Mouse (Mus musculus) splenic B cell, adult 2 months (primary cell): ENCODE measurements around the gene Ccdc89.

Source experiments
- DNase-seq: peaks from one replicate; pipeline ENCODE4 v3.0.0-alpha.2; 2011; ENCODE audit warnings: low read depth, low spot score
- H3K27me3 ChIP-seq: 2 replicates; pipeline ENCODE4 v1.6.1; 2012; ENCODE audit warnings: mild to moderate bottlenecking, low read length, moderate library complexity, mixed read lengths; ENCODE audit not compliant: control insufficient read depth, poor library complexity, insufficient read depth, severe bottlenecking
- H3K36me3 ChIP-seq: 2 replicates; pipeline ENCODE4 v1.6.1; 2012; ENCODE audit warnings: mild to moderate bottlenecking, low read length, moderate library complexity, mixed read lengths; ENCODE audit not compliant: control insufficient read depth, poor library complexity, insufficient read depth, severe bottlenecking

Ccdc89 gene

DNA sequence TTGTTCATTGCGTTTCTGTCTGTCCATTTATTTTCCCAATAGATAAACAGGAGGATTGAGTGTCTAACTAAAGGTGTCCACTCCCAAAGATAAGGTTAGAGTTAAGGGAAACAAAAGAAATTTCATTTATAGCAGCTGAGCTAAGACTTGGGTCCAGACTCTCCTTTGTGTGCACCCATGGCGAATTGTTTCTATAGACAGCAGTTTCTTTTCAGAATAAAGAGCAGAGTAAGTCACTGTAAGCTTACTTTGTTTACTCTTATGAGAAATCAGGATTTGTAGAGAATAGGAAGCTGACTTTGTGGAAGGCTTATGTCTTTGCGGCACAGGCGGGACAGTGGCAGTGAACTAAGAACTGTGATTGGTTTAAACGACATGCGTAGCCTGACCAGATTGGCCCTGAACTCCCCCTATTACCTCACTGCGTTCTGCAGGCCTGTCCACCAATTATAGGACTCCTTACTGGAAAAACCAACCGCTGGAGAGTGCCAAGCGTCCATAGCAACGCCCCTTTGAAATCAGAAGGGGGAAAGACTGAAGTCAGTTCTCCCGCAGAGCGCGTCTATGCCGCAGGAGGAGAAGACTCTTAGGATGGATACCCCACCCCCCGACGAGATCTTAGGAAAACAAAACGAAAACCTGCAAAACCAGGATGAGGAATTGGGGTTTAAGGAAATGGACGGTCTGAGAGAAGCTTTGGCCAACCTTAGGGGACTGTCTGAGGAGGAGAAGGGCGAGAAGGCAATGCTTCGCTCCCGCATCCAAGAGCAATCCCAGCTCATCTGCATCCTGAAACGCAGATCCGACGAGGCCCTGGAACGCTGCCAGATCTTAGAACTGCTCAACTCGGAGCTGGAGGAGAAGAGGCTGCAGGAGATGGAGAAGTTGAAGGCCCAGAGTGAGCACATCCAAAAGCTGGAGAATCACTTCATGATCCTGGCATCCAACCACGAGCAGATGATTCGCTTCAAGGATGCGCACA, at the start of gene Ccdc89:
Gene Ccdc89 (plus strand): TSS at position 558 of the 982 bp plus-strand sequence.
- peak; percentile 61 for DNase-seq
- Histone ChIP-seq H3K27me3 (no peaks in the 10 kb centered on the region), H3K36me3 (no peaks in the 10 kb centered on the region)

DNA sequence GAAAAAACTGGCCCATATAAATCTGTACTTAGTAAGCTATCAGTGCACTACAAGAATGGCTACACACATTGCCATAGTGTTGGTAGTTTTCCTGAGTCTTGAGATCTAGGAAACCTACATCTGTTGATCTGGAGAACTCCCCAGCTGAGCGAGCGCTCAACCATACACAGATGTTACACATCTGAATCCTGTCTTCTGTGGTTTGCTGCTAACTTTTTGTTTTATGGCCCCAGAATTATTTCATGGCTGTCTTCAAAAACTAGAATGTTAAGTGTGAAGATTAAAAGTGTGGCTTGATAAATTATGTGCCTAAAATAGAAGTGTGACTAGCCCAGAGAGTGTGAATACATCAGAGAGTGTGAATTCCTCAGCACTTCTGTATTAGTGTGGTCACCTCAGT, 42.0 kb upstream of the Ccdc89 start:
- Histone ChIP-seq H3K36me3 (no peaks in the 10 kb centered on the region), H3K27me3 (no peaks in the 10 kb centered on the region)
- DNase-seq, result no peak

DNA sequence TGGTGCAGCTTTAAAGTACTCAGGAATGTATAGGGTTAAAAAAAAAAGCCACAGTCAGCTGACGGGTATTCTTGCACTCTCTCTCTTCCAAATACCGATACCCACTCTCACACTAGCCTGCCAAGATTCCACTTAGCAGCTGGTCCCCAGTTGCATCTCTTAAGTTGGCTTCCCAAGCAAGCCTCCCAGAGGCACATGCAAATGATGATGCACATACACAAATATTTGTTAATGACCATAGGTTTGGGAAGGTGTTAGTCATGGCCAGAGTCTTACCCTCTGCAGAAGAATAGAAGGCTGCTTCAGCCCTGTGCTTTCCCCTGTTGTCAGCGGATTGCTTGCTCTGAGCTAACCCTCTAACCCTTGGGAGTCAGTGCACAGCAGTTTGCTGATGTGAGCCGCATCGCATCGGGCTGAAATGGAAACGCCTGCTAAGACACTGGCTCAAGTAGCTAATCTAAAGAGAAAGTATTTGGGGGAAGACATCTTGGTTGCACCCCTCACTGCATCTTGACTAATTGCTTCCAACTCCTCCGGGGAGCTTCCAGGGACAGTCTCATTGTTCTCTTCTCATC, 39.4 kb upstream of the Ccdc89 start:
- no peak for DNase-seq
- no peaks in the 10 kb centered on the region for H3K36me3 ChIP-seq

DNA sequence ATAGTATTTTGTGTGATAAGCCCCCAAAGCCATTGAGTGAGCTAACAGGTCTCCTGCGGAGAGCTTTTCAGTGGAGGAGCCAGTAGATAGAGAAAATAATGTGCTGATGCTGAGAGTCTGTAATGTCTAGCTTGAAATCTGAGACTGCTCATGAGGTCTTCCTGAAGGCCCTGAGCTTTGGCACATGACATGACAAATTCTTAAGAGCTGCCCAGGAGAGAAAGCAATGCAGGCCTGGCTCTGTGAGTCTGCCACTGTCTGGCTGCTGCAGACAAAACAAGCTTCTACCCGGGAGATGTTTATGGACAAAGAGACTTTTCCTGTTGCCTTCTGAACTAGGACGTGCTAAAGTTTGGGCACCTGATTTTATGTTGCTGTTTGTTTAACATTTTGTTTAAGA, 36.6 kb upstream of the Ccdc89 start:
- no peaks in the 10 kb centered on the region for H3K36me3 ChIP-seq
- no peaks in the 10 kb centered on the region for H3K27me3 ChIP-seq
- DNase-seq, result no peak

More for the DNA sequence above, 39.4 kb upstream of the Ccdc89 start:
- H3K27me3 ChIP-seq, result no peaks in the 10 kb centered on the region

DNA sequence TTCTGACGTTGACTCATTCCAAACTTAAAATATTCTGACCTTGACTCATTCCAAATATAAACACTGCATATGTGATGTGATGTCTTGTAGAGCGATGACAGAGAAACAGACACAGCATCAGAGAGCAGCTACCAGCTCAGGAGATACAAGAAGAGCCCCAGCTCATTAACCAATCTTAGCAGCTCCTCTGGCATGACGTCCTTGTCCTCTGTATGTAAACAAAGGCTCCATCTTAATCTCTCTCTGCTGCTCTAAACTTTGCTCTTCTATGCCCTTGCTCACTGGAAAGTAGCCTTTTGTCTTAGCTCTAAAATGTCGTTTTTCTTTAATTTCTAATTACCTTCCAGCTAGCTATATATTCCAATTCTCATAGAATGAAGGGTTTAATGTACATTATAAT, 31.3 kb upstream of the Ccdc89 start:
- no peak for DNase-seq
- H3K27me3 ChIP-seq, result no peaks in the 10 kb centered on the region

DNA sequence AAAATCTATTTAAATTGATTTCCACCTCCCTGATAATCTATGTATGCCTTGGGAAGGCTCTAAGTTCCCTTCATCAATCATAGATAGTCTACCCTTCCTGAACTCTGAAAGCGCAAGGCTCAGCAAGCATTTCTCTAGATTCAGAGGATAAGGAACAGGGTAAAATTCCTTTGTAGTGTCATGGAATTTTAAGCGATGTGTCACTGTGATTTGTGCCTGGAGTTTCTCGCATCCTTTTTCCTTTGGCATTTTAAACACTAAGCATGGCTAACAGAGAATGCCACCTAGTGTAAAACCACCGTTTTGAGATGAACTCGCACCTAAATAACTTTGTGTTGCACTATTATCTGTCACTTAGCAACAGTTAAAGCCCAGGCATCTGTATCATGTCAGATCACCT, 30.4 kb upstream of the Ccdc89 start:
- no peak for DNase-seq
- Histone ChIP-seq H3K36me3 (no peaks in the 10 kb centered on the region), H3K27me3 (no peaks in the 10 kb centered on the region)

More for the DNA sequence above, 31.3 kb upstream of the Ccdc89 start:
- H3K36me3 ChIP-seq, result no peaks in the 10 kb centered on the region

DNA sequence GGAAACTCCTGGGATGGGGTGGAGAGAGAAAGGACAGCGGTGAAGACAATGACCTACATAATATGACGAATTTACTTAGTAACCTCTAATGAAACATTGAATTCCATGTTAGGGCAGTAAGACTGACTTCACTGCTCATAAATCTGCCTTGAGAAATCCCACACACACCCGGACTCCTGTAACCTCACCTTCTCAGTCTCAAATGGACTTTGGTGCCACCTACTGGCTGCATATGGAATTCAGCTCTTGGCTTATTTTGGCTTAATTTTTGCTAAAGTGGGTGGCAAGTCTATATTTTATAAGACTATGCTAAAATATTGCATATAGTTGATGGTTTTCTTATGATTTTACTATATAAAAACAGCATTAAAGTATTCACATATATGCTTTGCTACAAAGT, 16.4 kb upstream of the Ccdc89 start:
- peak; percentile 79 for DNase-seq
- Histone ChIP-seq H3K36me3 (no peaks in the 10 kb centered on the region), H3K27me3 (no peaks in the 10 kb centered on the region)

DNA sequence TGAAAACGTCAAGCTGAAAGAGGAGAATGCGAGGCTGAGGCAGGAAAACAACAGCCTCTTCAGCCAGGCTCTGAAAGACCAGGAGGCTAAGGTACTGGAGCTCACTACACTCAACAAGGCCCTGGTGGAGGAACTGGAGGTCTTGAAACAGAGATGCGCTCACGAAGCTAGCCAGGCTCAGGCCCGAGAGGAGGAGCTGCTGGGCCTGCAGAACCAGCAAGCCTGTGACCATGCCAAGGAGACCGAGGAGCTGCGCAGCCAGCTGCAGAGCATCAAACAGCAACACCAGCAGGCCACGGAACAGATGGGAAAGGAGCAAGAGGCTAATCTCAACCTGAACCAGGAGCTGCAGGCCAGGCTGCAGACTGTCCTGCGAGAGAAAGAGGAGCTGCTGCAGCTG, 629 bp downstream of the Ccdc89 start:
- Histone ChIP-seq H3K27me3 (no peaks in the 10 kb centered on the region), H3K36me3 (no peaks in the 10 kb centered on the region)
- DNase-seq, result no peak

DNA sequence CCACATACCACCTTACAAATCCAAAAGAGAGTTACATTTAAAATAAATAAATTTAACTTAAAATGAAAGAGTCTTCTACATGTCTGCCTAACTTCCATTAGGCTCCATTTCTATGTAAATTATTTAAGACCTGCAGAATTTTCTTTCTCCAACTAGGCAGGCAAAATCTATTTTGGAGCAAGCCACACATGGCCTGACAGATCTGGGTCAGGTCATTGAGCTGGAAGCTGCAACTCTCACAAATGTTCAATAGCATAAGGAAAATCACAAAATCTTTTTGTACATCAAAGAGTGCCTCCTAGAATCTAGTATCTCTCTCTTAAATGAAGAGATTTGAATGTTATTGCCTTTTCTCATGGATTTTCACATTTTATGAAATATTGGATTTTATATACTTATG, 5.8 kb downstream of the Ccdc89 start:
- H3K36me3 ChIP-seq, result no peaks in the 10 kb centered on the region
- no peaks in the 10 kb centered on the region for H3K27me3 ChIP-seq
- no peak for DNase-seq

DNA sequence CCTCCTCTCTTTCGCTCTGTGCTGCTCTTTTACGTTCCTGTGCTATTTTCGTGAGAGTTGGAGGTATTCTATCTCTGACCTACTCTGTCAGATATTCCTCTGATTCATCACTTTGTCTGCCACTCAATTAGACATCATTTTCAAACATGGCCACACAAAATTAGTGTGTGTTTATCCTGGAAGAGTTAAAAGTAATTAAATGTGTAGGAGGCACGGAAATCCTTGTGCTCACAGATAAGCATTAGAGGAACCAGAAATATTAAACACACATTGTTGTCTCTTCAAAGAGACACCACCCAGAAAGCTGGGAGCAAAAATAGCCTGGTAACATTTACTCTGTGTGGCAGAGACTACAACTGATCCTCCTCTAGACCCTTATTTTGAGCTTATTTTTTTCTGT, 13.7 kb downstream of the Ccdc89 start:
- DNase-seq, result no peak
- H3K36me3 ChIP-seq, result peaks cover 1% of the 10 kb centered on the region; the same call in 1 of the 2 replicates
- no peaks in the 10 kb centered on the region for H3K27me3 ChIP-seq

DNA sequence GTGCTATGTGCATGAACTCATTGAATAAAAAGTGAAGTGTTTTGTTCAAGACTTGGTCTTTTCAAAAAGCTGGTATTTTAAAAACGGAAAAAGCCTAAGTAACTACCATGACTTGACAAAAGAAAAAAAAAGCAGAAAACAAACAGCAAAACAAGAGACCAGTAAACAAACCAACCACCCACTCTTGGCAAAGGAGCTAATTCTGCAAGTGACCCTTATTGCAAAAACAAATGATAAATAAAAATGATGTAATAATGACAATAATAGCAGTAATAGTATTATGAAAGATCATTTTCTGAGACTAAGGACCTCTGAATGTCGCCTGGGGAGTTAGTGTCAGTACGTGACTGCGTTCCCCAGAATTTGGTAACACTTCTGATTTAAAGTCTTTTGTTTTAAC, 15.7 kb downstream of the Ccdc89 start:
- H3K27me3 ChIP-seq, result no peaks in the 10 kb centered on the region
- DNase-seq, result peak; percentile 12
- H3K36me3 ChIP-seq, result peaks cover 1% of the 10 kb centered on the region; the same call in 1 of the 2 replicates

DNA sequence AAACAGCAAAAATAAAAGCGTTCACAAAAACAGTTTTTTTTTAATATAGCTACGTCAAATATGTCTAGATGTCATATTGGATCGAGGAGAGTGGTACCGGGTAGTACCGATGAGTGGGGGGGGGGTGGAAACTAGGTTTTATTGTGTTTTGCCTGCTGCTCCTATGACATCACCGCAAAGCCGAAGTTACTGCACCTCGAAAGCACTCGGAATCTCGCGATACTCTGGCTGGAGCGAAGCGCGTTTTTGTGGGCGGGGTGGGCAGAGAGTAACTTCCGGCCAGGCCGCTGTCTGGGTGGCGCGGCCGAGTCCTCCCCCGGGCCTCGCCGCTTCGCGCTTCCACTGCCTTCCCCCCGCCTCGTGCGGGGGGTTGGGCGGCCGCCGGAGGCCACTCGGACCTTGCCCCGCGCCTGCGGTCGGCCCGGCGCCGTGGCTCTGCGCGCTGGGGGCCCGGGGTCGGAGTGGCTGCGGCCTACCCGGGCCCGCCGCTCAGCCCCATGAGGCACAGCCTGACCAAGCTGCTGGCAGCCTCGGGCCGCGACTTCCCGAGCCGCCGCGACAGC, 16.2 kb downstream of the Ccdc89 start, which contains the start of gene Crebzf:
Gene Crebzf (plus strand): TSS at position 212 of the 563 bp plus-strand sequence.
- Histone ChIP-seq H3K27me3 (no peaks in the 10 kb centered on the region), H3K36me3 (peaks cover 1% of the 10 kb centered on the region; the same call in 1 of the 2 replicates)
- peak; percentile 98 for DNase-seq

DNA sequence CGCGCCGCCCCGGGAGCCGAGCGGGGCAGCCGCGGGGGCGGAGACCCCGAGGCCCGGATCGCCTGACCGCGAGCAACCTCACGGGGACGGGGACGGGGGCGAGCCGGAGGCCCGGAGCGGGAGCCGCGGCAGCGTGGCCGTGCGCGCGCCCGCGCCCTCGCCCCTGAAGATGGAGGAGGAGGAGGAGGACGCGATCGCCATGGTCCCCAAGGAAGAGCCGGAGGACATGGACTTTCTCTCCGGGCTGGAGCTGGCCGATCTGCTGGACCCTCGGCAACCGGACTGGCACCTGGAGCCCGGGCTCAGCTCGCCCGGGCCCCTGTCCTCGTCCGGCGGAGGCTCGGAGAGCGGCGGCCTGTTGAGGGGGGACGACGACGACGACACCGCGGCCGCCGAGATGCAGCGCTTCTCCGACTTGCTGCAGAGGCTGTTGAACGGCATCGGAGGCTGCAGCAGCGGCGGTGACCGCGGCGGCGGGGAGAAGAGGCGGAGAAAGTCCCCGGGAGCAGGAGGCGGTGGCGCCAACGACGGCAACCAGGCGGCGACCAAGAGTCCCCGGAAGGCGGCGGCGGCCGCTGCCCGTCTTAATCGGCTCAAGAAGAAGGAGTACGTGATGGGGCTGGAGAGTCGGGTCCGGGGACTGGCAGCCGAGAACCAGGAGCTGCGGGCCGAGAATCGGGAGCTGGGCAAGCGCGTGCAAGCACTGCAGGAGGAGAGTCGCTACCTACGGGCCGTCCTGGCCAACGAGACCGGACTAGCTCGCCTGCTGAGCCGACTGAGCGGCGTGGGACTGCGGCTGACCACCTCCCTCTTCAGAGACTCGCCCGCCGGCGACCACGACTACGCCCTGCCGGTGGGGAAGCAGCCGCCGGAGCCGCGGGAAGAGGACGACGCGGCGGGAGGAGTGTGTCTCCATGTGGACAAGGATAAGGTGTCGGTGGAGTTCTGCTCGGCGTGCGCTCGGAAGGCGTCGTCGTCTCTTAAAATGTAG, 17.0 kb downstream of the Ccdc89 start:
- Histone ChIP-seq H3K27me3 (no peaks in the 10 kb centered on the region), H3K36me3 (peaks cover 1% of the 10 kb centered on the region; the same call in 1 of the 2 replicates)
- DNase-seq, result peak; percentile 79

DNA sequence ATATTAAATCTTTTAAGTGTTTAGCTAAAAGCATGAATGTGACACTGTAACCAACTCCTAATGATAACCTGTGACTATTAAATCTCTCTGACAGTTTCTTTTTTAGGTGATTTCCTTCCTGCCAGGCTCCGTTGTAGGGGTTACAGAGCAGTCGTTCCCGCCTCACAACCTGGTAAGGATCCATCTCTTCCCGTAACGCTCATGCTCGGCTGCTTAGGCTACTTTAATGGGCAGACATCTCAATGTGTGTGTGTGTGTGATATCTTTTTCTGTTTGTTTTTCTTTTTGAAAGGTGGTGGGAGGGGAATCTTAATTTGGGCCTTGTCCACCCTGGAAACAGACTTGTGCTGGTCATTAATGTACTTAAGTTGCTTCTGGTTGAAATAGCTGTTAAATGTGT, 17.8 kb downstream of the Ccdc89 start:
- H3K27me3 ChIP-seq, result no peaks in the 10 kb centered on the region
- peak; percentile 11 for DNase-seq
- H3K36me3 ChIP-seq, result peaks cover 1% of the 10 kb centered on the region; the same call in 1 of the 2 replicates
